Mouse (Mus musculus) spleen, postnatal 36 days (tissue): Measurements from ENCODE around the gene Prkce.

Experiments used
- DNase-seq, 2 experiments: peaks; one replicate each; pipeline ENCODE4 v3.0.0; 2022; ENCODE audit warnings: low spot score in 2 of 2, mixed read lengths in 1 of 2

Prkce gene

GRCm38 (mm10) chr17:86514974-86515620, 347.5 kb downstream of the Prkce start:
- DNase-seq: no peak

- DNase-seq: no peak
Measured at GRCm38 (mm10) chr17:86516630-86517029, 349.0 kb downstream of the Prkce start.

DNA sequence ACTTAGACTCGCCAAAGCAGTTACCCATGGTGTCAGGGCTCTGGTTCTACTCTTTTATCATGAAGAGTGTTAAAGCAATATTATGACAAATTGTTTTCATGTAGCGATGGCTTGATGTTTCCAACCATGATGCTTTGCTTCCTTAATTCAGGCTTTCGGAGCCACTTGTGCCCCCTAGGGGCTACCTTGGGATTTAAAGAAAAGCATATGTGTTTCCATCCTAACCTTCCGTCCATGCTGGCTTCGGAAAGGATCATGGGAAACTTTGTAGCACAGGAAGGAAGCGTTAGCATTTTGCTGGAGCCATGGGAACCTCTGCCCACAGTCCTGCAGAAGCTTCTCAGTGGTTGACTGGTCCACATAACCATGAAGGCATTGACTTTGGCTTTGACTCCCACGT, 351.0 kb downstream of the Prkce start:
- DNase-seq: no peak

- no peak for DNase-seq
Measured at GRCm38 (mm10) chr17:86521252-86521651, 353.7 kb downstream of the Prkce start.

- no peak for DNase-seq
Measured at GRCm38 (mm10) chr17:86522649-86523048, 355.1 kb downstream of the Prkce start.

- DNase-seq: no peak
Measured at GRCm38 (mm10) chr17:86523374-86523773, 355.8 kb downstream of the Prkce start.

DNA sequence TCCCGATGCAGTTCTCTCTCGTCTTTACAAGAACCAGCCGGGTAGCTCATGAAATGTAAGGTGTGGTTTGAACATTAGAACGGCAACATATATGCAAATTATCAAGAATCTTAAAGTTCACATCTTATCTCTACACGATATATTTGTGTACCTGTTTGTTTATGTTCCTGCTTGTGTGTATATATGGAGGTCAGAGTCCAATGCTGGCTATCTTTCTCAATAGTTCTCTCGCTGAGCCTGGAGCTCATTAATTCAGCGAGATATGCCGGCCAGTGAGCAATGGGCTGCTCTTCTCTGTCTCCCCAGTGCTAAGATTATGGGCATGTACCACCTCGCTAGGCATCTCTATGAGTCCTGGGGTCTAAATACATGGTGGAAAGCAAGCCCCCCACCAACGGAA, 356.3 kb downstream of the Prkce start:
- DNase-seq: no peak

DNA sequence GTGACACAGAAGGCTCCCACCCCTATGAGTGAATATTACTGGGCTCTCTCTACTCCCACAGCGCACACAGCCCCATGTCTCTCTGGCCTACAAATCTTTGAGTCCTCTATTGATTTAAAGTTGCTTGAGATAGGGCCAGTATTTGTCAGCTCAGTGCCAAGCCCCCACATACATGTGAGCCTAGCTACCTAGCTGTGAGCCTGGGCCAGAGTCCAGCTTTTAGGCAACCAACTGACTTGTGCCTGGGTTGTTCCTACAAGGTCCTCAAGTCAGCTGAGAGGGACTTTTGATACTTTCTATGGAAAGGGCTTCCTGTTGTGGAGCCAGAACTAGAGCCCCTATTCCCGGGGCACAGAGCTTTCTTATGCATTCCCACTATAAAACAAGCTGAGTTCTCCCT, 357.5 kb downstream of the Prkce start:
- DNase-seq: no peak

DNA sequence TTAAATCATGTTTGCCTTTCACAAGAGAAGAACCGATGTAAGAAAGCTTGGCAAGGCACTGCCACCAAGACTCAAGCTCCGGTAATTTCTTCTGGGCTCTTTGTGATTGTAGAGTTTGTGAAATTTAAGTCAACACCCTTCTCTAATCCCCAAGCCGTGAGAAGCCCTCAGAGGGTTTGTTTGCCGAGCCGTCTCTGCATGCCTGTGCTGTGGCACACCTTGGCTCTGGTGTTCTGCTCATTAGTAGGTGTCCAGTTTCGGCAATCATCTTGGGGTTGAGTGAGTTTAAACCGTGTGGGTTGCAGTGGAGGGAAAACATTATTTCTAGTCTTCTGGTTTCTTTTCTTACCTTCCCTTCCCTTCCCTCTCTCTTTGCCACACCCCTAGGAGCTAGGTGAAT, 358.4 kb downstream of the Prkce start:
- no peak for DNase-seq

DNA sequence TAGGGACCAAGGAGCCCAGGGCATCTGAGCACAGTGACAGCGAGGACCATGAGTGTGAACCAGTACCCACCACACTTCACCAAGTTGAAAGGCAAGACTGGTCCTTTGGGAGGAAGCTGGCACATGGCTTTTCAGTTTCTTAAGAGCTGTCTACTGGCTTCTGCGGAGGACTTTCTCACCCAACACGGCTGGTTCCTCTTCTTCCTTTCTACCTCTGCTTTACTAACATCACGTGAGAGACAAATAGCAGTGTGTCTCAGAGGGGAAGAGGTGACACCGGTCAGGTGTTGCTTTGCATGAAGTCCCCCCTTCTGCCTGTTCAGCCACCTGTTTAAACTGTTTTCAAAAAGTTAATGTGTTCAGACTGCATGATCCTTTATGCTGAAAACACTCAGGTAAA, 359.7 kb downstream of the Prkce start:
- DNase-seq: peak; percentile 53 to 61

- no peak for DNase-seq
Measured at GRCm38 (mm10) chr17:86529003-86529402, 361.4 kb downstream of the Prkce start.

DNA sequence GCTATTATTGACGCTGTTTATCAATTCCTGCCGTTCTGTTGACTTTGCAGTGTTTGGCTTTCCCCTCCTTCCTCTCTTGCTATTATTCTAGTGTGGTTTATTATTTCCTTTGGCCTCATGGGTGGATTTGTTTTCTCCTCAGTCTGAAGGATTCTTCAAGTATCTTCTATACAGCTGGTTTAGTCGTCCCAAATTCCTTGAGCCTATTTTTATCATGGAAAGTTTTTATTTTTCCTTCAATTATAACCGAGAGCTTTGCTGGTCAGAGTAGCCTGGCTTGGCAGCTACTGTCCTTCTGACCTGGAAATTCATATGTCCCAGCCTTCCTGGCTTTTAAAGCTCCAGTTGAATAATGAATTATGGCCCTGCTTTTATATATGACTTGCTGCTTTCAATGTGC, 361.8 kb downstream of the Prkce start:
- no peak for DNase-seq

DNA sequence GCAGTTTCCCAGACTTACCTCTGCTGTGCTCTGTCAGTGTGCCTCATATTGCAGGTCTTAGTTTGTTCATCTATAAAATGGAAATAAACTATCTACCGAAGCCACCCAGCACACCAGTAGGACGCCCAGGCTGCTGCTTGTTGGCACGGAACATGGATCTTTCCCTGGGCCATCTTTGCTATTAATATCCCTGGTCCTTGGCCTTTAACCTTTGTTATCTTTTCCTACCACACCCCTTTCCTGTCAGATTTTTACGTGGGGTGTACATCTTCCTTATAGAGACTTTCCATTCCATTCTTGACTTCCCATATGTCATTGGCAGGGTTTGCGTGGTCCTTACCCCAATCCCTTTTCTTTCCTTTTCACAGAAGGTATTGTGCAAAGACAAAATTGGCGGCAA, 363.6 kb downstream of the Prkce start:
- DNase-seq: no peak

- DNase-seq: no peak
Measured at GRCm38 (mm10) chr17:86532783-86533548, 365.4 kb downstream of the Prkce start.

- no peak for DNase-seq
Measured at GRCm38 (mm10) chr17:86533549-86533851, 365.9 kb downstream of the Prkce start.

- no peak for DNase-seq
Measured at GRCm38 (mm10) chr17:86535096-86535495, 367.5 kb downstream of the Prkce start.

GRCm38 (mm10) chr17:86535827-86536656, 368.5 kb downstream of the Prkce start:
- peak; percentile 47 to 71 for DNase-seq

GRCm38 (mm10) chr17:86539881-86540430, 372.4 kb downstream of the Prkce start:
- no peak for DNase-seq

GRCm38 (mm10) chr17:86546529-86546928, 378.9 kb downstream of the Prkce start:
- DNase-seq: no peak

- no peak for DNase-seq
Measured at GRCm38 (mm10) chr17:86549128-86549527, 381.5 kb downstream of the Prkce start.

DNA sequence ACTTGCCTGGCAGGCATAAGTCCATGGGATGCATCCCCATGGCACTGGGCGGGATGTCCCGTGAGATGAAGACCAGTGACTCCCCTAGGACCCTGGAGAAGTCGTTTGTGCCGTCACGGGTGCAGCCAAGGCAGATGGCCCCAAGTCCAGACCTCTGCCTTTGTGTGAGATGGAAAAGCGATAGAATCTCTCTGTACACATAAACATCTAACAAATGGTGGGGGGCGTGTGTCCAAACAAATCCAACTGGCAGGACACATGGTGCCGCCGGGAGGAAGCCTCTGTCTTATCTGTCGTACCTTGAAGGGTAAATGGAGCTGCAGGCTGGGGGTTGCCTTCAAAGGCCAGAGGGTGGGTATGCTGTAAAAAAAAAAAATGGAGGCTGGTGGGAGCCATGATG, 384.0 kb downstream of the Prkce start:
- DNase-seq: no peak

GRCm38 (mm10) chr17:86551995-86552394, 384.4 kb downstream of the Prkce start:
- DNase-seq: no peak
